Mouse (Mus musculus): ENCODE measurements at regions not wholly inside any gene's neighbourhood (a gene's known extent, or its start where the extent isn't known, plus 50 kb on each side); places are given as distances from the start of the nearest gene placed in this dataset.

DNA sequence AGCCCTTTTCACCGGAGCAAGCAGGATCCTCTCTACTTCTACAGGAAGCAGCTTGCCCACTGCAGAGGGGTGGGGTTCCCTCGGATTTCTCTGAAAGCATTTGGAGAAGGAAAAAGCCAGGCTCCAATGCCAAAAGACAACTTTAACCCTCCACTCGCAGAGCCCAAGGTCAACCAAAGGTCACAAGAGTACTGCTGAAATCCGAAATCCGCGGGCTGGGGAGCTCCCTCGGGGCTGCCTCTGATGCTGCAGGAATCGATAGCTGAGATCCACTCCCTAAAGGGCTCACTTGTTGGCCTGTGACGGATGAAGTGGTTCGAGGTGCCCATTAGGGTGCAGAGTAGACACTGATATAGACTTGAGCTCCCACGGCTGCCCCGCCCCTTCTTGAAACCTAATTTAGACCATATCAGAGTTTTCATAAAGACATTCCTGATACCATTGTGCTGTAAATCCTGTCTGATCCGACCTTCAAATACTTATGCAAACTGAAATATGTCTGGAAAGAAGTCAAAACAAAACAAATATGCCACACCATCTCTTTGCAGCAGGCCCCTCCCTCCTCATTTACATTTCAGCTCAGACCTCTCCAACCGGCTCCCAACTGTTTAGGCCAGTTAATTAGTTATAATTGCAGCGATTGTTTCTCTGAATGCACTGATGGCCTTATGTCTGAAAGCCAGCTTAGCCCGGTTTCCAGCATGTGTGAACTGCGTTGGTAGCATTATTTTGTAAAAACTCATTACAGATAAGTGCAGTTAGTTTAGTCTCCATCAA is 170.8 kb upstream of the Map3k1 start:
- intact Hi-C loops (cut with DNase I) = no loop called here
- H3K27me3 ChIP-seq (ENCODE audit: control insufficient read depth, insufficient read depth, low read length) = no peaks in the 10 kb centered on the region
- H3K36me3 ChIP-seq (ENCODE audit: control insufficient read depth, insufficient read depth, low read length) = no peaks in the 10 kb centered on the region
- TF ChIP-seq POLR2A (IDR thresholded peaks at IDR 0.05; ENCODE audit: insufficient read depth, low read depth, low read length) (no peak), CTCF (IDR thresholded peaks at IDR 0.05) (no peak), EP300 (IDR thresholded peaks at IDR 0.05; ENCODE audit: insufficient read depth, low read depth, low read length) (no peak)
- no peak overlapping the region for H3K9ac ChIP-seq (ENCODE audit: low read depth, low read length)
- DNase-seq = peak in 1 of 2 experiments; percentile 31
- H3K27ac ChIP-seq = peak overlapping the region; percentile 63
- H3K4me1 ChIP-seq (ENCODE audit: control insufficient read depth, insufficient read depth, low read length) = peaks cover 10% of the 10 kb centered on the region
- 24% methylated on average over 17 of the region's 17 CpGs for WGBS
- H3K4me3 ChIP-seq = peak overlapping the region; percentile 22; the same call in 1 of the 2 replicates
- H3K79me2 ChIP-seq (replicated peaks; ENCODE audit: control insufficient read depth, insufficient read depth, low read length) = no peaks in the 10 kb centered on the region

GRCm38 (mm10) chr13:111980205-111980595 is 171.4 kb upstream of the Map3k1 start:
- Histone ChIP-seq H3K9ac (ENCODE audit: low read depth, low read length) (no peak overlapping the region), H3K27me3 (ENCODE audit: control insufficient read depth, insufficient read depth, low read length) (no peaks in the 10 kb centered on the region), H3K36me3 (ENCODE audit: control insufficient read depth, insufficient read depth, low read length) (no peaks in the 10 kb centered on the region), H3K4me1 (ENCODE audit: control insufficient read depth, insufficient read depth, low read length) (peaks cover 10% of the 10 kb centered on the region), H3K4me3 (no peak overlapping the region), H3K27ac (peak overlapping the region; percentile 63; the same call in 1 of the 2 replicates), H3K79me2 (replicated peaks; ENCODE audit: control insufficient read depth, insufficient read depth, low read length) (no peaks in the 10 kb centered on the region)
- intact Hi-C loops (cut with DNase I) = no loop called here
- WGBS = 63% methylated on average over 12 of the region's 12 CpGs
- no peak for DNase-seq
- TF ChIP-seq EP300 (IDR thresholded peaks at IDR 0.05; ENCODE audit: insufficient read depth, low read depth, low read length) = no peak
- no peak for TF ChIP-seq POLR2A (IDR thresholded peaks at IDR 0.05; ENCODE audit: insufficient read depth, low read depth, low read length)
- no peak for TF ChIP-seq CTCF (IDR thresholded peaks at IDR 0.05)

DNA sequence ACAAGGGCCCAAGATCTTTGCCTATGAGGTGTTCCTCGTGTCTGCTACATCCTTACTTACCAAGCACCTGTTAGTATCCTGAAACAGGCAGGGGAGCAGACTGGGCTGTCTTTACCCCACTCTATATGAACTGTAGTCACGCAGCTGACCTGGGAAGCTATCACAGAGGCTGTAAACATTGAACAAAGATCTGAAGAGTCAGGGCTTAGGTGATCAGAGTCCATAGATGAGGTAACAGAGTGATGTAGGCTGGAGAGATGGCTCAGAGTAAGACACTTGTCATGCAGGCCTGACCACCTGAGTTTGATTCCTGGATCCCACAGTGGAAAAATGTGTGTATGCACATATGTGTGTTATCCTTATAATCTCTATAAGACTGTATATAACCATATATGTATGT is 172.3 kb upstream of the Map3k1 start:
- H3K9ac ChIP-seq (ENCODE audit: low read depth, low read length) = no peak overlapping the region
- no peak for DNase-seq
- H3K4me1 ChIP-seq (ENCODE audit: control insufficient read depth, insufficient read depth, low read length) = peaks cover 10% of the 10 kb centered on the region
- H3K27ac ChIP-seq = no peak overlapping the region
- TF ChIP-seq CTCF (IDR thresholded peaks at IDR 0.05) (no peak), POLR2A (IDR thresholded peaks at IDR 0.05; ENCODE audit: insufficient read depth, low read depth, low read length) (no peak), EP300 (IDR thresholded peaks at IDR 0.05; ENCODE audit: insufficient read depth, low read depth, low read length) (no peak)
- 88% methylated on average over 2 of the region's 2 CpGs for WGBS
- no peaks in the 10 kb centered on the region for H3K36me3 ChIP-seq (ENCODE audit: control insufficient read depth, insufficient read depth, low read length)
- no peak overlapping the region for H3K4me3 ChIP-seq
- H3K27me3 ChIP-seq (ENCODE audit: control insufficient read depth, insufficient read depth, low read length) = no peaks in the 10 kb centered on the region
- no peaks in the 10 kb centered on the region for H3K79me2 ChIP-seq (replicated peaks; ENCODE audit: control insufficient read depth, insufficient read depth, low read length)
- intact Hi-C loops (cut with DNase I) = no loop called here

GRCm38 (mm10) chr13:111982796-111983460 is 174.1 kb upstream of the Map3k1 start:
- 67% methylated on average over 6 of the region's 6 CpGs for WGBS
- no peak for DNase-seq
- H3K79me2 ChIP-seq (replicated peaks; ENCODE audit: control insufficient read depth, insufficient read depth, low read length) = no peaks in the 10 kb centered on the region
- intact Hi-C loops (cut with DNase I) = no loop called here
- H3K36me3 ChIP-seq (ENCODE audit: control insufficient read depth, insufficient read depth, low read length) = no peaks in the 10 kb centered on the region
- no peak overlapping the region for H3K4me3 ChIP-seq
- H3K27me3 ChIP-seq (ENCODE audit: control insufficient read depth, insufficient read depth, low read length) = no peaks in the 10 kb centered on the region
- peaks cover 10% of the 10 kb centered on the region for H3K4me1 ChIP-seq (ENCODE audit: control insufficient read depth, insufficient read depth, low read length)
- TF ChIP-seq POLR2A (IDR thresholded peaks at IDR 0.05; ENCODE audit: insufficient read depth, low read depth, low read length) (no peak), EP300 (IDR thresholded peaks at IDR 0.05; ENCODE audit: insufficient read depth, low read depth, low read length) (no peak), CTCF (IDR thresholded peaks at IDR 0.05) (no peak)
- no peak overlapping the region for H3K9ac ChIP-seq (ENCODE audit: low read depth, low read length)
- no peak overlapping the region for H3K27ac ChIP-seq

- Histone ChIP-seq H3K4me1 (ENCODE audit: control insufficient read depth, insufficient read depth, low read length) (peaks cover 6% of the 10 kb centered on the region), H3K9ac (ENCODE audit: low read depth, low read length) (no peak overlapping the region), H3K27ac (no peak overlapping the region), H3K27me3 (ENCODE audit: control insufficient read depth, insufficient read depth, low read length) (no peaks in the 10 kb centered on the region), H3K4me3 (no peak overlapping the region), H3K36me3 (ENCODE audit: control insufficient read depth, insufficient read depth, low read length) (no peaks in the 10 kb centered on the region), H3K79me2 (replicated peaks; ENCODE audit: control insufficient read depth, insufficient read depth, low read length) (no peaks in the 10 kb centered on the region)
- no peak for DNase-seq
- WGBS = 46% methylated on average over 10 of the region's 10 CpGs
- TF ChIP-seq POLR2A (IDR thresholded peaks at IDR 0.05; ENCODE audit: insufficient read depth, low read depth, low read length) (no peak), EP300 (IDR thresholded peaks at IDR 0.05; ENCODE audit: insufficient read depth, low read depth, low read length) (no peak), CTCF (IDR thresholded peaks at IDR 0.05) (no peak)
- intact Hi-C loops (cut with DNase I) = no loop called here
These were observed 175.3 kb upstream of the Map3k1 start for GRCm38 (mm10) chr13:111984081-111984574.

GRCm38 (mm10) chr13:111985406-111985805 is 176.6 kb upstream of the Map3k1 start:
- H3K27ac ChIP-seq = no peak overlapping the region
- H3K4me3 ChIP-seq = no peak overlapping the region
- no peak for TF ChIP-seq CTCF (IDR thresholded peaks at IDR 0.05)
- TF ChIP-seq EP300 (IDR thresholded peaks at IDR 0.05; ENCODE audit: insufficient read depth, low read depth, low read length) = no peak
- TF ChIP-seq POLR2A (IDR thresholded peaks at IDR 0.05; ENCODE audit: insufficient read depth, low read depth, low read length) = no peak
- no peak for DNase-seq
- peaks cover 1% of the 10 kb centered on the region; the same call in 1 of the 2 replicates for H3K4me1 ChIP-seq (ENCODE audit: control insufficient read depth, insufficient read depth, low read length)
- no peaks in the 10 kb centered on the region for H3K79me2 ChIP-seq (replicated peaks; ENCODE audit: control insufficient read depth, insufficient read depth, low read length)
- 94% methylated on average over 5 of the region's 5 CpGs for WGBS
- no peaks in the 10 kb centered on the region for H3K27me3 ChIP-seq (ENCODE audit: control insufficient read depth, insufficient read depth, low read length)
- intact Hi-C loops (cut with DNase I) = no loop called here
- H3K9ac ChIP-seq (ENCODE audit: low read depth, low read length) = no peak overlapping the region
- H3K36me3 ChIP-seq (ENCODE audit: control insufficient read depth, insufficient read depth, low read length) = no peaks in the 10 kb centered on the region

All from heart, adult 2 months (tissue).